Mouse (Mus musculus) retina, postnatal 1 day (tissue): ENCODE measurements around the gene Itsn1.

ENCODE experiments used
- DNase-seq: peaks from one replicate; pipeline ENCODE4 v3.0.0-alpha.2; 2012

Gene Itsn1

GRCm38 (mm10) chr16:91962894-91963555, 233.9 kb downstream of the Itsn1 start:
- peak; percentile 86 for DNase-seq

- DNase-seq, result no peak
These were observed 234.4 kb downstream of the Itsn1 start for GRCm38 (mm10) chr16:91963556-91963900.

GRCm38 (mm10) chr16:91964308-91965178, 235.5 kb downstream of the Itsn1 start:
- DNase-seq, result no peak

- no peak for DNase-seq
These were observed 239.6 kb downstream of the Itsn1 start for GRCm38 (mm10) chr16:91968725-91969124.

GRCm38 (mm10) chr16:91969516-91970031, 240.5 kb downstream of the Itsn1 start:
- DNase-seq, result no peak
